Mouse (Mus musculus) kidney, postnatal 4 days (tissue): ENCODE results near the gene Rreb1.

Source experiments
- DNase-seq, 2 experiments: peaks; one replicate each; pipeline ENCODE4 v3.0.0; 2021; ENCODE audit warnings: mixed read lengths in 2 of 2

Rreb1 gene

GRCm38 (mm10) chr13:37952981-37953380 lies 174.8 kb downstream of the Rreb1 start:
- DNase-seq = no peak

GRCm38 (mm10) chr13:37954318-37954717 lies 176.1 kb downstream of the Rreb1 start:
- no peak for DNase-seq

GRCm38 (mm10) chr13:37958498-37959238 lies 180.5 kb downstream of the Rreb1 start:
- no peak for DNase-seq

GRCm38 (mm10) chr13:37959239-37959907 lies 181.2 kb downstream of the Rreb1 start:
- no peak for DNase-seq

GRCm38 (mm10) chr13:37959936-37960335 lies 181.7 kb downstream of the Rreb1 start:
- DNase-seq = no peak

GRCm38 (mm10) chr13:37962541-37962940 lies 184.3 kb downstream of the Rreb1 start:
- DNase-seq = no peak

- peak; percentile 84 to 90 for DNase-seq
Measured at GRCm38 (mm10) chr13:37963354-37964007, 185.3 kb downstream of the Rreb1 start.

GRCm38 (mm10) chr13:37964128-37965087 lies 186.2 kb downstream of the Rreb1 start:
- DNase-seq = peak; percentile 34 to 40

GRCm38 (mm10) chr13:37965126-37965914 lies 187.1 kb downstream of the Rreb1 start:
- DNase-seq = peak; percentile 48 to 55

GRCm38 (mm10) chr13:37966256-37967051 lies 188.3 kb downstream of the Rreb1 start:
- DNase-seq = peak; percentile 76 to 88

GRCm38 (mm10) chr13:37967052-37967437 lies 188.8 kb downstream of the Rreb1 start:
- DNase-seq = peak; percentile 82 to 87

GRCm38 (mm10) chr13:37967565-37967964 lies 189.4 kb downstream of the Rreb1 start:
- no peak for DNase-seq

- DNase-seq = peak; percentile 93 to 95
Measured at GRCm38 (mm10) chr13:37969337-37969736, 191.1 kb downstream of the Rreb1 start.

- DNase-seq = no peak
Measured at GRCm38 (mm10) chr13:37969988-37970387, 191.8 kb downstream of the Rreb1 start.

- peak in 1 of 2 experiments; percentile 51 for DNase-seq
Measured at GRCm38 (mm10) chr13:37970887-37971530, 192.8 kb downstream of the Rreb1 start.

GRCm38 (mm10) chr13:37974036-37974435 lies 195.8 kb downstream of the Rreb1 start:
- no peak for DNase-seq

- DNase-seq = no peak
Measured at GRCm38 (mm10) chr13:37974731-37975130, 196.5 kb downstream of the Rreb1 start.

- no peak for DNase-seq
Measured at GRCm38 (mm10) chr13:37979506-37979905, 201.3 kb downstream of the Rreb1 start.

GRCm38 (mm10) chr13:37980346-37980745 lies 202.1 kb downstream of the Rreb1 start:
- DNase-seq = no peak

GRCm38 (mm10) chr13:37981063-37981462 lies 202.9 kb downstream of the Rreb1 start:
- no peak for DNase-seq
